Mouse (Mus musculus): ENCODE measurements around the gene Dse.

The Dse gene

DNA sequence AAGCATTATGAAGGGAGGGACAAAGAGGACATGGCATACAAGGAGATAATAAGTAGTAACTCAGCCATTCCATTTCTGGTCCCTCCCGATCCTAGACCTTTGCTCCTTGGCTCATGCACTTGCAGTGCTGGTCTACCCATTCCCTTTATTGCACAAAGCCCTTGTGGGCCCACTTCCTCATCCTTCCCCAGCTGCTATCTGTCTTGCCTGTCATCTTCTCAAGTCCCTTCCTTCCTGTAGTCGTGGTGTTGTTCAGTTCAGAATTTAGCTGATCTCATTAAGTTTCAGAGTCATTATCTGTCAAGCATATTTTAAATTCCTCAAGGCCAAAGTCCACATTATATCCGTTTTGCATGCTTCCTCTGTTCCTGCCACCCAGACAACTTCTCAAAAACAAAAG is 9.5 kb downstream of the Dse start:
- DNase-seq: no peak

DNA sequence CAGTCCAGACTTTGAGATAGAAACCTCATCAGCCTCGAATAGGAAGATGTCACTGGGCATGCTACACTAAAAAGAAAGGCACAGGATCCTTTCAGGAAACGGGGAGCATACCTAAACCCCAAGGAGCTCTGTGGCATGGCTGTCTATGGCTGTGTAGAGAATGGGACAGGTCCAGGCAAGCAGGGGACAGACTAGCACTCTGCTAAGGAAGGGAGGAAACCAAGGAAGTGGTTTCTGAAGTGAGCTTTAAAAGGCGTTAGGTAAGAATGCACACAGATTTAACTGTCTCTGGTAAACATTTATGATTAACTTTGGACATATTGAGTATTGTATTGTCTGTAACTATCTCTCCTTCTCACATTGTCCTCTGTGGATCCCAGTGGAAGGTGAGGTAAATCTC is 10.2 kb downstream of the Dse start:
- no peak for DNase-seq

DNA sequence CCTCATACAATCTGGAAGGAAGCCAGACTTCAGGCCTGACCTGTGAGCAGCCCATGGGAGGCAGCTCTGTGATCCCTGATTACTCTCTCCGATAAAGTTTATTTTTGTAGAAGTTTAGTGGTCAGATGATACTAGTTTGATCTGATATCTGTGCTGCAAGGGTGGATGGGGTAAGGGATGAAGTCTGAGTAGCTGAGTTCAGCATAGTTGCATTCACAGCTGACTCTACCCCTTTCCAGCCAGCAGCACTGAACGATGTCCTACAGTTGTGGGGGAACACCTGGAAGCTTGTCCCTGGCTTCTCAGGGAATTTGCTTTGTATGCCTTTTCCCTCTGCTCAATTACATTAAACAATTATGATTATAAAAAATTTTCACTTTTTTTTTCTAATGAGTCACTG is 12.6 kb downstream of the Dse start:
- no peak for DNase-seq

DNA sequence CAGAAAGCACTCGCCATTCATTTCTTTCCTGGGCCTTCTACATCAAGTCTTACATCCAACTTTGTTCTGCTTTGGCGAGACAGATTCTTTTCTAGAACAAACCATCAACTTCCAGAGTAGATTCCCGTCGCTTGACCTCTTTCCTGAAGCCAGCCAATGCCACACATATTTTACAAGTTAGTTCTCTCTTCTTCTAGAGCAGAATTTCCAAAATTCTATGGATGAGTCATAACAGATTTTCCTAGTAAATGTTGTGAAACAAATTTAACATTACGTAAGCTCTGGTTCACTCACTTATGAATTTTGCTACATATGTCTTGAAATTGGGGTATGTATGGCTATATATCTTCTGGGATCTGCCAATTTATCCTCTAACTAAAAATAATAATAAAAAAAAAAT is 13.0 kb downstream of the Dse start:
- no peak for DNase-seq

DNA sequence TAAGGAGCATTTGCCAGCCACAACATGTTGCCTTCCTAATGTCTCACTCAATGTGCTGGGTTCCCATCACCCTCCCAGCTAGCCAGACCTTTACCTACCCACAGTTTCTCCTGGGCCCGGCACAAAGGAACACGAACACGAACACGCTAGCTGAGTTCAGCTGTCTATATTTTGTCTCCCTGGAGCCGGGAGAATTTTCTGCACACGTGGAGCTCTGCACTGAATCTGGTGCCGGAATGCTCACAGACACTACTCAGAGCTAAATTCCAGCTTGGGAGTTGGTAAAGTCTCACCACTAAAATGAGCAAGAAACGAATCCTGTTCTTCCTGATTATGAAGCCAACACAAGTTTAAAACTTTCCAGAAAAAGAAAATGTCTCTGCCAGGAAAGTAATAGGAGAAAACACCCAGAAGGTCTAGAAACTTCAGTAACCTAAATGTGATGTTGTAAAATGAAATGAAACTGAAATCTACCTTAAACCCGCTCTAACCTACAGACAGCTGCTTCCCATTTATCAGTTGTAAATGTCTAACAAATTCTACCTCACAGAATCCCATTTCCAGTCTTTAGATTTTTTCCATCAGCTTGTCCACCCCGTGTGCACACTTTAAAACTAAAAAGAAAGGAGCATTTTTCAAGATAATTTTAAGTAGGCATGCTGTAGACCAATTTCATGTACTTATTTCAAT is 20.8 kb downstream of the Dse start:
- DNase-seq: no peak

DNA sequence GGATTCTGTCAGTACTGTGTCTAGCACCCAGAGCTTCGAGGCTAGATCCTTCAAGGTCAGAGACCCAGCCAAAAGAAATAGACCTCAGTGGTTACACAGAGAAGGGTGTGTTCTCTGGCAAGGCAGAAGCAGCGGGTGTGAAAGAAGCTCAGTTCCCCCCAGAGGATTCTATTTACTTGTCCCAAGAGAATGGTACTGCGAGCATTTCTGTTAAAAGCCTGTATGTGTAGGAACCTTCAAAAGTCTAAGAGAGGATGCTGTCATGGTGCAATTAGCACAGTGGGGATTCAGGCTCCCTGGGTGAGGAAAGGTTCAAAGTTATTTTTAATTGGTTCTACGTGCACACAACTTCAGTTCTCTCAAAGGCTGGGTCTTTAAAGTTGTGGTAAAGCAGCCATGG is 22.0 kb downstream of the Dse start:
- DNase-seq: no peak

DNA sequence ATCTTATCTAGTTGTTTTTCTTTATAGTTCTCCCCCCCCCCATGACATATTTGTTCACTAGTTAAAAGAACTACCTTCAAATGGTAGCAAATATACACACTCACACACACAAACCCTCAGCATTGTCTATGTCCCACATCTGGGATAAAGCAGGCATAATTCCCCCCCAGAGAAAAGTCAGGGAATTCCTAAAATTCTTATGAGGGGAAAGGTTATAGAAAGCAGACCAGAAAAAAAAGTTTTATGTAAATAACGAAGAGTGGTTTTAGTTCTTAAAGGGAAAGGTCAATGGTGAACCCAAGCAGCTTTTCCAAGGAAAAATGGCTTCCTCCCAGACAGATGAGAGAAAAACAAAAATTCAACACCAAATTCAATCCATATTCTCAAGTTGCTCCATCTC is 22.6 kb downstream of the Dse start:
- no peak for DNase-seq

DNA sequence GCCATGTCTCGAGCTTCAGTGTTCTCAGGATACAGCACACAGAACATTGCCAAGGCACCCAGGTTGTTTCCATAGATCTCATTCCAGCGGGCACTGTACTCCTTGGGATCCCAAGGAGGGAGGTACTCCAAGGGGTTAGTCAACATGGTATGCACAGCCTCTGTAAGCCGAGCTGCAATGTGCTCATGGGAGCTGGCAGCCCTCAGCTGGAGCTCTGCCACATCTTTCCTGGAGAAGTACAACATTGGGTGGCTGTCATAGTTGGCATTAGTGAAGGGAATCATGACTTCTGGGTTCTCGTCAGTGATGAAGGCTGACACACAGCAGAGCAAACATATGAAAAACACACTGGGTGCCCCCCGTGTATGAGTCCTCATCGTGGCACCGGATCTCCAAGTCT is 23.8 kb downstream of the Dse start:
- DNase-seq: no peak

DNA sequence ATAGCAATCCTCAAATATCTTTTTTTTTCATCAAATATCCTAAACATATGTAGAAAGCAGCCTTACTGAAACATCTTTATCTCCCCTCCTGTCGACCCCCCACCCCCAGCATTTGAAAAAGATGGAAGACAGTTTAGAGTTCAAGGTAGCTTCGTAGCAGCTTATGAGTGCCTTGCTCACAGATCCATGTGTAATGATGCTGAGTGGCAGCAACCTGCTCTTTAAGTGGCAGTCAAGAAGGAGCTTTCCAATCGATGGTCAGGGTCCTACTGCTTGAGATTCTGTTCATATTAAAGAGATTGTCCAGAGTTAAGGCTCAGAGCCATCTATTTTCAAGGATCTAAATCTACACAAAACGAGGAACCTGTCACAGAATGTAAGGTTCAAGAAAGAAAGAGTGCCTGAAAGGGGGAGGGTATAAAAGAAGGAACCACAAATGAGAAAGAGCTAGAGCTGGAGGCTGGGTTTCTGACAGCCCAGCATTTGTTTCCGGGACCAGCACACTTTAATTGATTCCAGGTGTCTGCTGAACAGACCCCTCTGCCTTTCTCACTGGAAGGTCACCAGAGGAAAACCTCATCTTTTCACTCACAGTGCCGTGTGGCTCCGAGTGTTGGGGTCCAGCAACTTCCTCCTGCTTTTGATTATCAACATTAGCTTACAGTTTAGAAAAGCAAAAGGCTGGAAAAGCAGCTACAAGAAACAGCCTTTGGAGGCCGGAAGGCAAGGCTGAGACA is 31.5 kb downstream of the Dse start:
- no peak for DNase-seq

DNA sequence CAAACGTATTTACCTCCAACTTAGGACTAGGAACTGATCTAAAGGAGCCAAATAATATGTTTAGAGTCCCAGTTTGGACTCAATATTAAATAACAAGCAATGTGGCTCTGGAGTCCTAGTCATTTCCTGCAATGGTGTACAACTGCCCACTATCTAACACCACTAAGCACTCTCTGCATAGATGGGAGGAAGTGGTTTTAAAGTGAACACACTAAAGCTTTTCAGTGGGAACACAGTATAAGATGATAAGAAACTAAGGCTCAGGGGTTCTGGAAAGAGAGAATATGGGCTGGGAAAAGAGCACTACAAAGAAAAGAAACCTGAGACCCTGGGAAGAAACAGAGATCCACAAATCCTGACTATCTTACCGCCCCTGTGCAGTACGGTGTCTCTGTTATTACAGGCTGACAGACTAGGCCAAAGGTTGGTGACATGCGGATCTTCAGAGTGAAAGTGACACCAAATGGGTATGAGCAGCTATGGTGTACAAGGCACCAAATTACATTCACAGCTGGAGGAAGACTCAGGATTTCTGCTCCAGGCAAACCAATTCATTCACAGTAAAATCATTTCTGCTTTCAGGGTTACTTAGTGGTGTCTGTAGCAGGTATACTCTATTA is 34.7 kb downstream of the Dse start:
- no peak for DNase-seq

DNA sequence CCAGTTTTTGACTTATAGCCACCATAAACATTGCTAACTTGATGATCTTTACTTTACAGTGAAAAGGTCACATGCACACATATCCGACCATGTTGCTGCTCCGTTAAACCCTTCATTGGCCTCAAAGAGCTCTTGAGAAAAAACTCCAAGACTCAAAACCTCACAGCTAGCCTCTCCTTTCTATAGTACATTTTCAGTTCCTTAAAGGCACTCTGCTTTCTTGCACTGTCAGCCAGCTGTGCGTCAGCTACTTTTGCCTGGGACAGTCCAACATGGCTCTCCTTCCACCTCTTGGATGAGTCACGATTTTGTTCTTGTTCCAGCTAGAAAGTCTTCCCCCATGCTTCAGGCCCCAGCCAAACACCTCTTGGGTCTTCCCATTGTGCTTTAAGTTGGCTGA is 35.9 kb downstream of the Dse start:
- no peak for DNase-seq

DNA sequence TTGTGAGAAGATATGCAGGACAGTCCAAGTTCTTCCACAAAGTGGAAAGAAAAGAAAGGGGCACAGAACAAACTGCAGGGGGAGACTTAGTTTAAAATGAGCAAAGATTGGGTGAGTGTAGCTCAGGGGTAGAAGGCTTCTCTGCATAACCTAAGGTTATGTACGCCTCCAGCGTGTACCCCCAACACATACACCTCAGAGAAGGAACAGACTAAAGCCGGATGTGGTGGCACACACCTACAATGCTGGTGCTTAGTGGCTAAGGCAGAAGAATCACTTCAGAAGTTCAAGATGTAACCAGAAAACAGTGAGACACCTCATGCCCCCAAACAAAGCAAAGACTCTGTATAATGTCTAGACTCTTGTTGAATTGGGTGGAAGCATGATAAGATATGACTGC is 36.3 kb downstream of the Dse start:
- no peak for DNase-seq

DNA sequence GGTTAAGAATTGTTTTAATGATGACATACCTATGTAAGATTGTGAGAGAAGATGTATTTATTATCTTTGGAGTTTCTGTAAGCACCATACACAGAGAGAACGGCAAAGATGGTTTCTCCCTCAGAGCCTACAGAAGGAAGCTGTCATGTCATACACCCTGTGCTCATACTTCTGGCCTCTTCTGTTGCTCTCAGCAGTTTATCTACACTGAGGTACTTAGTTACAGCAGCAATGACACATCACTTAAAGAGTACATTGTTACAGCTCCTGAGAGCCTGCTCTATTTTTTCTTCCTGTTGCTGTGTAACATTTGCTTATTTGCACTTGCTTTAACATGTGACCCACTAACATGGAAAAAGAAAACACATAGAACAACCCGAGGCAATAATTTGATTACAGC is 40.5 kb downstream of the Dse start:
- DNase-seq: no peak

DNA sequence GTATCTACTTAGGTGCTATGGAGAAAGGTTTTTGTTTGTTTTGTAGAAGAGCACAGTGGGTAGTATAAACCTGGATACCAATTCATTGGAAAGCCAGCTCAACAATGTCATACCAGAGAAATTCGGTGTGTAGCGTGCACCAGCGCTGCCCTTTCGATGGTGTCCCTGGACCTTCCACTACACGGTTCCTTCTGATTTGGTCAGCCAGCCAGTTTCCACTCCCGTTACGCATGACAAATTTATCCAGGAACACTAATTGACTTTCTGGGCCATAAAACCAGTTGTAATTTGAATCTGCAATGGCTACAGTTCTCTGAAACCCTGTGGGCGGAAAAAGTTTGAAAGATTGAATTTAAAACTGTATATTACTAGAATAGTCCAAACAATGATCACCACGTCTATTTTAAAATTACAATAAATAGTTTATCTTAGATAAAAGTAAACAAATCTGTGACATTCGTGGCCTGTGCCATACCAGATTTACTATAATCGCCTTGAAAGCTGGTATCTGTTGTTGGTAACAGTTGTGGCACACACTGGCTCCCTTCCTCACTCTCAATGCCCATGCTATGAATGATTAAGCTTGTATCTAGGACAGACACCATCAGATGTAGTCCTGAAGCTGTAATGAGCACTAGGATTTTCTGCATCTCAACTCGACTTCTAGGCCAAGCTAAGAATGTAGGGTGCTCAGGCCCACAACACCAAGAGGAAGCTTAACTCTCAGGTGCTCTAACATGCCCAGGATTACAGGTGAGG is 51.5 kb downstream of the Dse start:
- DNase-seq: no peak

DNA sequence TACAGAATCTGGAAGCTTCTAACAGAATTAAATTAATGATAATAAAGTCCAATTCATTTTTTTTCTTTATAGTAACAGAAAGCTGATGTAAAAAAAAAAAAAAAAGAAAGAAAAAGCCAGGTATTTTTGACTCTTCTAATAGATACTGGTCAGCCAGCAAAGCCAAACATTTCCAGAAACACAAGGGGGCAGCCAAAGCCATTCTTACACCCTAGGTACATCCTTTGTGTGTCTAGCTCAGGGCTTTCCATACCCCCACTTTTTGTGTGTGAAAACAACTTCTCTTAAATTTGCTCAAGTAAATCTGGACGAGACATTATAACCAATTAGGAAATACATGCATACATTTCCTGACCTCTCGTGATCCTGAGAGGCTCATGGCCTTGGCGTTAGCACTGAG is 55.7 kb downstream of the Dse start:
- DNase-seq: no peak

DNA sequence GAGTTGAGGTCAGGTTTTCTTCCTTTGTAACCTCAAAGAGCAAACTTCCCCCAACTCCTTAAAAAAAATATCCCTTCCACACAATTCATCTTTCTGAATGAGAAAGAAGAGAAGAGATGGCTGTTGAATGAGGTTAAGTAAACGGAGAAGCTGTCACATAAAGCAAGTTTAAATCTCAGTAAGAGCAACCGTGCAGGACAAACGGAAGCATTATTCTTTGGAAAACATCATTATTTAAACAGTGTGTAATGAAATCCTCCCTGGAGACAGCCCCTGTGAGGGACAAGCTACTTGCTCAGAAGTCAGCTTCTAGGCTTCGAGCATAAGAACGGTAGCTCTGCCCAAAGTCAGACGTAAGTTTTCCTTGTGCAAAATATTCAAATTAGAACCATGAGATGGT is 57.1 kb downstream of the Dse start:
- DNase-seq: no peak

DNA sequence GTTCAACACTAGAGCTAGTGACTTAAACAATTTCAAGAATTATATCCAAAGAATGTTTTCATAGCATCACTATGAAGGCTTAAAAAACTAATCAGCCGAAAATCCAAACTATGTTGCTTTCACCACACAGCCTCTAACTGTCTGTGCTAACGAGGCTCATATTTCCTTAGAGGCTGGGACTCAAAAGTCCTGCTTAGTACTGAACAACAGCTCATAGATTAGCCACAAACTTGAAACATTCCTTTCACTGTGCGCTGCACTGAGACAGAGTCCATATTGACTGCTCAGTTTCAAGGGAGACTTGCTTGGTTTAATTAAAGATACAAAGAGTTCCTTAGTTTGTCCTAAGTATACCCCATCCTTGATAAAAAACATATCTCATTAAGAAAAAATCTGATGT is 57.7 kb downstream of the Dse start:
- DNase-seq: no peak

DNA sequence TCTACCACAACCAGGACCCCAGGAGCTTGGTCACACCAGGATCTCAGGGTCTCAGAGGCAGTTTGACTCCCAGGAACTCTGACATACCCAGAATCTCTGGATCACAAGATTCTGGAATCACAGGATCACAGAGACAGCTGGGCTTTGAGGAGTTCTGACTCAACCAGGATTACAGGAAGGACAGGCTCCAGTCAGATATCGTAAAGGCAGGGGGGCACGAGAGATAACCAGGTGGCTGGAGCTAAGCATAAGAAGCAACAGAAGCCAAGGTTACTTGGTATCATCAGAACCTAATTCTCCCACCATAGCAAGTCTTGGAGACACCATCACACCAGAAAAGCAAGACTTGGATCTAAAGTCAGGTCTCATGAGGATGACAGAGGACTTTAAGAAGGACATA is 65.8 kb downstream of the Dse start:
- no peak for DNase-seq

DNA sequence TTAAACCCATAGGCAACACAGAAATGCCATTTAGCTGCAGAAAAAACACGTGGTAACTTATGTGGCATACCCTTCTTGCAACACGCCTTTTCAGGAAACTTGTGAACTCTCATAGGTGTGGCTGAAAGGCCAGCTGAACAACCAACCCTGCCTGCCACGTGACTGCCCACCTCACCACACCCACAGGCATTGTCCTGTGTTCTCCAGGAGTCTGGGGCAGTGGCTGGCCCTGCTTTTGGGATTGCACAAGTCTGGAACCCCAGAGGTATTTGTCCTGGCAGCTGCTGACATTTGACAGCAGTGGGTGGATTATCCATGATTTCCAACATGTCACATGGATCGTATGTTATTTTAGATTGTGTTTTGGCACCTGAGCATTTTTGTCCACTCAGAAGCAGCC is 67.7 kb downstream of the Dse start:
- no peak for DNase-seq

DNA sequence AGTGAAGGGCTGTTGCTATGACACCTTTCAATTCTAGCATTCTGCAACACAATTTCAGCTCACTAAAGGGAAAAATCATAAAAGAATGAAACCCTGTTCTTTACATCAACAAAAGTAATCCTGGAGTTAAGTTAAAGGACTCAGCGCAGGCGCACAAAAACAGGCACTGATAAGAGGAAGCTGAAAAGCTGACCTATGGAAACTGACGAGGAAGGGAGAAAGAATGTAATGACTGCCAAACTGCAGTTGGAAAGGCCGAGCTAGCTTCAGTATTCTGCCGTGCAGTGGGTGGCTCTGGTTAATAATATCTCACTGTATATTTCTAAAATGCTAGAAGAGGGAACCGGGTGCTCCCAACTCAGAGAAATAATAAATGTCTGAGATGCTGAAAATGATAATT is 69.5 kb downstream of the Dse start:
- no peak for DNase-seq

DNA sequence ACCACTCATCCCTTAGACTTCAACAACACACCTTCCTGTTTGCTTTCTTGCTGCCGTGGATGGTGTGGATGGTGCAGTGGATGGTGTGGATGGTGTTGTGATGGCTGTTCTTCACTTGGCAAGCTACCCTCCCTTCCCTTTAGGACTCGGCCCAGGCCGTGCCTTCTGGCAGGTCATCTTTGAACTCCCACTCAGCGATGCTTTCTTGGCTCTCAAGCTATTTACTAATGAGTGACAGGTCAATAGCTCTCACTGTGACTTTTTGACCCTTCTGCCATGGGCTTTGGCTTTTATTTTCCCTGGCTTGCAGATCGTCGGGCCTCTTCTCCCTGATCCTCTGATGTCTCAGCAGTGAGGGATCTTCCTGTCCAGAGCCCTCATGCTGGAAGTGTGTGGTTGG is 71.1 kb downstream of the Dse start:
- no peak for DNase-seq

DNA sequence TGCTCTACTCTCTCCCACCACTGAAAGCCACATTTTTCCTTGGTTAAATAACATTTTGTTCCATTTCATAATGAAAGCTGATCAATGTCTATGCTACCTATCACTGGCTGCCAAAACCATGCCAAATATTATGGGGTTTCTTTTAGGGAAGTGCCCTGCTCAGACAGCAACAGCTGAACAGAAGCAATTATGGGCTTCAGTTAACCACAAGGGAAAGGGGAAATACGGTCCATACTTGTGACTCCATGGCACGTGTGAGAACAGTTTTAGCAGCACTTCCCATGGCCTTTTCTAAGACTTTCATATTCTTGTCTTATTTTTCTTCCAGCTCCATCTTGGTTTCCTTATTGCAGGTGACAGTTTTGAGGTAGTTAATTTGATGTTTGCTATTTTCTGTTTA is 76.2 kb downstream of the Dse start:
- DNase-seq: no peak

DNA sequence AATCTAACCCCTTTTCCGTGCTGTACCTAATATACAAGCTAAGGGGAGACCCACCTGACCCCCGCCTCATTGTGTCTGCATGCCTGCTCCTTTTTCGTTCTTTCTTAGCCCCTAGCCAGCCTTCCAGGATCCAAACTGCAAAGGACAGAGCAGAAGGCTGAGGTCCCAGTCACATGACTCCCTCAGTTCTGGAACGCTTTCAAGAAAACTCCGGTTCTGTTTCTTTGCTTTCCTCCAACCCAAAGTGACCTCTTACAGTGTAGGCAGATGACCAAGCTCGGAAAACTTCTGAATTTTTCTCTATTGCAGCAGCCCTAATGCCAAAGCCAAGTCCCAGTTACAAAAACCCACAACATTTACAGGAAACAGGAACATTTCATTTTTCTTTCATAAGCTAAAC is 79.1 kb downstream of the Dse start:
- DNase-seq: no peak

Data from cerebellum, adult 8-10 months (tissue).